Mouse (Mus musculus) ES-E14 (cell line): ENCODE results near the gene Sema4f. TPM values are rescaled to one million over a fixed set of nuclear protein-coding genes. Genes with fewer than 3 reads are reported as not detected.
A peak's percentile ranks its signal among the peaks of the same experiment; 100 is the strongest.

Experiments used
- DNase-seq: peaks from one replicate; pipeline ENCODE4 v3.0.0-alpha.2; 2013; ENCODE audit warnings: low read depth, low spot score
- H3K27ac ChIP-seq: 2 replicates; pipeline ENCODE4 v1.5.1; 2012; ENCODE audit warnings: low read depth, mild to moderate bottlenecking, low read length, moderate library complexity, mixed read lengths; ENCODE audit not compliant: poor library complexity, insufficient read depth, severe bottlenecking
- H3K36me3 ChIP-seq: 2 replicates; pipeline ENCODE4 v1.6.1; 2012; ENCODE audit warnings: mild to moderate bottlenecking, low read length, moderate library complexity, mixed read lengths; ENCODE audit not compliant: control insufficient read depth, poor library complexity, insufficient read depth, severe bottlenecking
- H3K4me1 ChIP-seq, 2 experiments: fragments of 150-350 bp in 1 of 2; sonication (generic) in 1 of 2; 2 replicates each; pipeline ENCODE4 v1.6.1; 2012; ENCODE audit warnings: low read length in 2 of 2, mild to moderate bottlenecking in 1 of 2, mixed read lengths in 1 of 2; ENCODE audit not compliant: control insufficient read depth in 2 of 2, insufficient read depth in 2 of 2, poor library complexity in 1 of 2
- H3K4me3 ChIP-seq, 2 experiments: fragments of 150-350 bp in 1 of 2; sonication (generic) in 1 of 2; 2 replicates each; pipeline ENCODE4 v1.5.1; 2012; ENCODE audit warnings: low read length in 2 of 2, low read depth in 1 of 2, mild to moderate bottlenecking in 1 of 2, mixed read lengths in 1 of 2; ENCODE audit not compliant: insufficient read depth in 1 of 2, poor library complexity in 1 of 2, severe bottlenecking in 1 of 2
- H3K9ac ChIP-seq: 2 replicates; pipeline ENCODE4 v1.6.1; 2012; ENCODE audit warnings: low read depth, mild to moderate bottlenecking, low read length, mixed read lengths; ENCODE audit not compliant: poor library complexity, insufficient read depth, severe bottlenecking
- H3K9me3 ChIP-seq: fragments of 150-350 bp; sonication (generic); 2 replicates; pipeline ENCODE4 v1.6.1; 2012; ENCODE audit warnings: low read depth, mild to moderate bottlenecking, low read length; ENCODE audit not compliant: control insufficient read depth, insufficient read depth
- CHD2 ChIP-seq: IDR thresholded peaks from 2 replicates; pipeline ENCODE4 v1.6.1; 2014; ENCODE audit warnings: mild to moderate bottlenecking, low read depth, low read length, inconsistent platforms
- HCFC1 ChIP-seq: IDR thresholded peaks from 2 replicates; pipeline ENCODE4 v1.6.1; 2012; ENCODE audit warnings: low read length, inconsistent platforms, borderline replicate concordance; ENCODE audit not compliant: insufficient read depth
- MAFK ChIP-seq: IDR thresholded peaks from 2 replicates; pipeline ENCODE4 v1.6.1; 2014; ENCODE audit warnings: mild to moderate bottlenecking, low read depth, low read length, inconsistent platforms; ENCODE audit not compliant: insufficient read depth
- ZC3H11A ChIP-seq: IDR thresholded peaks from 2 replicates; pipeline ENCODE4 v1.6.1; 2012; ENCODE audit warnings: low read depth, mild to moderate bottlenecking, inconsistent platforms, low read length, borderline replicate concordance
- ZNF384 ChIP-seq: IDR thresholded peaks from 2 replicates; pipeline ENCODE4 v1.6.1; 2012; ENCODE audit warnings: low read depth, low read length, inconsistent platforms
- in situ Hi-C, 2 experiments: fragments of 600-800 bp; cut with MboI; formaldehyde crosslinking; loops; one replicate each; pipeline ENCODE4 v1.15.1; 2025; ENCODE audit warnings: low sequenced_read_pairs in 2 of 2, inconsistent platforms in 1 of 2; ENCODE audit not compliant: unreplicated experiment in 2 of 2
- total RNA-seq: library from RNA; depleted of rRNA; stranded (reverse); fragments of 300-350 nt; gene quantifications from 2 replicates; pipeline ENCODE4 v1.2.3, GENCODE M21; 2012

The Sema4f gene
- total RNA-seq, 1 experiment = 2.3 TPM

DNA sequence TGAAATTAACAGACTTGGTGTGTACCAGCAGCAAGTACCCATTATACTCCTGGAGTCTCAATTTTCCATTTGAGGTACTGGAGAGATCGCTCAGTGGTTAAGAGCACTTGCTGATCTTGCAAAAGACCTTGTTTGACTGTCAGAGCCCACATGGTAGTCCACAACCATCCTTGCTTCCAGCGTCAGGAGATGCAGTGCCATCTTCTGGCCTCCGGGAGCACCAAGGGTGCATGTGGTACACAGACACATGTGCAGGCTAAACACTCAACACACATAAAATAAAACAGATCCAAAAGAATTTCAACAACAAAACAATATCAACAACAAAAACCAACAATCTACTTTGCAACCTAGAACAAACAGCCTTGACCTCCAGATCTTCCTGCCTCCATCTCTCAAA lies 14.6 kb downstream of the Sema4f start:
- H3K9ac ChIP-seq = no peak overlapping the region
- no peak for DNase-seq
- TF ChIP-seq CHD2 = no peak
- no peak for TF ChIP-seq ZNF384
- no peak for TF ChIP-seq HCFC1
- TF ChIP-seq MAFK = no peak
- no peak overlapping the region for H3K4me3 ChIP-seq
- no peaks in the 10 kb centered on the region for H3K9me3 ChIP-seq
- H3K36me3 ChIP-seq = no peaks in the 10 kb centered on the region
- H3K27ac ChIP-seq = no peak overlapping the region
- in situ Hi-C loops = no loop called here
- H3K4me1 ChIP-seq = no peaks in the 10 kb centered on the region

DNA sequence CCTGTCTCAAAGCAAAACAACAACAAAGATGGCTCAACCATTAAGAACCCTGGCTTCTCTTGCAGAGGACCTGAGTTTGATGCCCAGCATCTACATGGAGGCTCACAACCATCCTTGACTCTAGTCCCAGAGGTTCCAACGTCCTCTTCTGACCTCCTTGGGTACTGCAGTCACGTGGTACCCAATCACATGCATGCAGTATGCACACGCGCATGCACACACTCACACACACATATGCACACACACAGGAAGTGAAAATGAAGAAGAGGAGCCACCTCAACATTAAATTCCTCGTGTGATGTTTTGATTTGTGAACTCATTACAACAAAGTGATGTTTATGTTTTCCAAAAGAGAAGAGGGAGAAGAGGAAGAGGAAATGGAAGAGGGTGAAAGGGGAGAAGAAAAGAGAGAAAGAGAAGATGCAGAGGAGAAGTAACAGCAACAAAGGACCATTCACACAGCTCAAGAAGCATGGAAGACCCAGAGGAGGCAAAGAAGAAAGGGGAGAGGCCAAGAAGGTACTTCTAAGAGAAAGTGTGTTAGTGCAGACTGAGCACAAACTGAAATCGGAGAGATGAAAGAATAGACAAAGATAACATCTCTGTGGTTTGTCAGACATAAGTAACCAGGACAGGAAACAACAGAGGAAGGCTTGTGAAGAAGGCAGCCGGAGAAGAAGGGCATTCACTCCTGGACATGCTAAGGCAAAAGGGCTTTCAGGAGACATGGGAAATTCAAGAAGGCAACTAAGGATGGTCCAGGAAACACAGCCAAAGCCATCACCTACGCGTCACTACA lies 17.9 kb downstream of the Sema4f start:
- Histone ChIP-seq H3K4me3 (no peak overlapping the region), H3K9ac (no peak overlapping the region), H3K9me3 (no peaks in the 10 kb centered on the region), H3K4me1 (no peaks in the 10 kb centered on the region), H3K27ac (no peak overlapping the region), H3K36me3 (no peaks in the 10 kb centered on the region)
- in situ Hi-C loops = no loop called here
- TF ChIP-seq CHD2 (no peak), HCFC1 (no peak), MAFK (no peak), ZC3H11A (no peak), ZNF384 (no peak)
- no peak for DNase-seq

DNA sequence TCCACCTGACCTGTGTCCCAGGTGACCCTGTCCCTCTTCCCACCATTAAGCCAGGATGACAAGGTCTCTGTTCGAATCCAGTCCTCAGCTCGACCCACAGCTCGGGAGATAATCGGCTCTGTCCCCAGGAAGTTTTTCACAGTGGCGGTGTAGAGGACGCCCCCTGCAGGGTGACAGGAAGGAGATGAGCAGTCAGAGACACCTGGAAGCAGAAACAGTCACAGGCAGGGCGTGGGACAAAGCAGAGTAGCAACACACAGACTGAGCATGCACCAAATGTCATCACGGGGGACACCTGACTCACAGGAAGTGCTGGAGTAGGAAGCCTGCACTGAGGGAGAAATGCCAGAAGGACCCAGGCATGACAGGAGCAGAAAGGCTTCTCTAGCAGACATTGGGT lies 20.0 kb downstream of the Sema4f start:
- Histone ChIP-seq H3K27ac (no peak overlapping the region), H3K4me1 (no peaks in the 10 kb centered on the region), H3K36me3 (no peaks in the 10 kb centered on the region), H3K9ac (no peak overlapping the region), H3K4me3 (no peak overlapping the region), H3K9me3 (no peaks in the 10 kb centered on the region)
- TF ChIP-seq MAFK = no peak
- TF ChIP-seq ZNF384 = no peak
- no peak for TF ChIP-seq ZC3H11A
- TF ChIP-seq HCFC1 = no peak
- no peak for TF ChIP-seq CHD2
- in situ Hi-C loops = no loop called here
- no peak for DNase-seq

GRCm38 (mm10) chr6:82918371-82918770 lies 21.2 kb downstream of the Sema4f start:
- no peak for TF ChIP-seq CHD2
- TF ChIP-seq ZC3H11A = no peak
- no peak for TF ChIP-seq ZNF384
- in situ Hi-C loops = no loop called here
- Histone ChIP-seq H3K9ac (no peak overlapping the region), H3K4me3 (no peak overlapping the region), H3K36me3 (no peaks in the 10 kb centered on the region), H3K4me1 (no peaks in the 10 kb centered on the region), H3K27ac (no peak overlapping the region), H3K9me3 (no peaks in the 10 kb centered on the region)
- no peak for DNase-seq

- H3K27ac ChIP-seq = no peak overlapping the region
- in situ Hi-C loops = no loop called here
- DNase-seq = peak; percentile 40
- TF ChIP-seq ZNF384 = no peak
- TF ChIP-seq CHD2 = no peak
- no peak for TF ChIP-seq HCFC1
- TF ChIP-seq MAFK = no peak
- no peak for TF ChIP-seq ZC3H11A
- H3K36me3 ChIP-seq = no peaks in the 10 kb centered on the region
- H3K9me3 ChIP-seq = no peaks in the 10 kb centered on the region
- no peak overlapping the region for H3K9ac ChIP-seq
- no peaks in the 10 kb centered on the region for H3K4me1 ChIP-seq
- H3K4me3 ChIP-seq = no peak overlapping the region; a peak in 1 of 4 replicates
Observed at GRCm38 (mm10) chr6:82917778-82918129, 21.8 kb downstream of the Sema4f start.
